Mouse (Mus musculus) spleen, postnatal 36 days (tissue): ENCODE data around the gene Vmn2r23.
"Not testable (repeated sequence)": the region's sequence is repeated elsewhere in the genome, so short reads cannot be mapped to it uniquely, and the experiment has no call there.

ENCODE experiments used
- DNase-seq, 2 experiments: peaks; one replicate each; pipeline ENCODE4 v3.0.0; 2022; ENCODE audit warnings: low spot score in 2 of 2, mixed read lengths in 1 of 2

Vmn2r23 gene

GRCm38 (mm10) chr6:123702370-123702769 lies at the start of gene Vmn2r23:
Gene Vmn2r23 (plus strand): TSS chr6:123702670.
- DNase-seq, result no peak

- no peak for DNase-seq
Measured at GRCm38 (mm10) chr6:123657040-123657439, 45.4 kb upstream of the Vmn2r23 start.

GRCm38 (mm10) chr6:123696639-123697038 lies 5.8 kb upstream of the Vmn2r23 start:
- DNase-seq, result not testable (repeated sequence)

- no peak for DNase-seq
Measured at GRCm38 (mm10) chr6:123697213-123697612, 5.3 kb upstream of the Vmn2r23 start.

- DNase-seq, result no peak
Measured at GRCm38 (mm10) chr6:123770031-123770430, 67.6 kb downstream of the Vmn2r23 start.

GRCm38 (mm10) chr6:123778579-123778978 lies 76.1 kb downstream of the Vmn2r23 start, which contains the start of gene Vmn2r24:
Gene Vmn2r24 (plus strand): TSS chr6:123778879.
- no peak for DNase-seq

GRCm38 (mm10) chr6:123784857-123785256 lies 82.4 kb downstream of the Vmn2r23 start:
- DNase-seq, result no peak

- no peak for DNase-seq
Measured at GRCm38 (mm10) chr6:123793746-123794145, 91.3 kb downstream of the Vmn2r23 start.
